Mouse (Mus musculus) cerebellum, postnatal 10 days (tissue): ENCODE data around the gene Sephs1.

Experiments used
- DNase-seq, 2 experiments: peaks; one replicate each; pipeline ENCODE4 v3.0.0; 2021; ENCODE audit warnings: mixed read lengths in 2 of 2

Sephs1 gene

GRCm38 (mm10) chr2:4881350-4882248, at the start of gene Sephs1:
Gene Sephs1 (plus strand): TSS chr2:4881564.
- DNase-seq, result peak; percentile 95 to 96

DNA sequence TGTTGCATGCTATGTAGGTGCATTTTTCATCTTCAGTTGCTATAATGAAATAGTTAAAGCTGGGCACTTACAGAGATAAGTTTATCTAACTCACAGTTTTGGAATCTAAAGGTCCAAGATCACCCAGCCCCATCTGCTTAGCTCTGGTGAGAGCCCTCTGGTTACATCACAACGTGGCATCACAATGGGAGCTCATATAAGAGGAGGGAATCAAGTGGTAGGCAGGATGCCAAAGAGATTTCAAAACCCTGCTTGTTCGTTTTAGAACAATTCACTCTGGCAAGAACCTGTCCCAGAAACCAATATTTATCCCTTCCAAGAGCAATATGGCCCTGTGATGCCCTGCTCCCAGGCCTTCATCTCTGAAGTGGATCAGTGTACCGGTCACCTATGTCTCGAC, 49.2 kb upstream of the Sephs1 start:
- DNase-seq, result no peak

GRCm38 (mm10) chr2:4849449-4849848, 31.9 kb upstream of the Sephs1 start:
- DNase-seq, result no peak

- no peak for DNase-seq
Observed at GRCm38 (mm10) chr2:4857186-4857585, 24.2 kb upstream of the Sephs1 start.

DNA sequence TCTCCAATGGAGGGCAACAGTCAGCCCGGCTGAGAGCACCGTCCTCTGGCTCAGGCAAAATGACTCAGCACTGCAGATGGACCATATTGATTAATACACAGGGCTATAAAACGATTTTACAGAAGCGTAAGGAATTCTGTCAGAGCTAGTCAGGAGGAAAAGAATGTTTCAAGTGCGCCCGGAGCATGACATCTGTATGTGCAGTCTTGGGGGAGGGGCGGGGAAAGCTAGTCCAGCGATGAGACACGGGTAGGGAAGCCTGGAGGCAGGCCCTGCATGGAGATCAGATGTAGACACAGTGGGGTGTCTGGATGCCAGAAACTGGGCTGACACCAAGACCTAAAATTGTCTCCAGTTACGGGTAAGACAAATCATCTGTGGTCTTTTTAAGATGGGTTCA, 23.2 kb upstream of the Sephs1 start:
- DNase-seq, result peak; percentile 19 to 31

GRCm38 (mm10) chr2:4864008-4864816, 17.2 kb upstream of the Sephs1 start:
- DNase-seq, result peak; percentile 87 to 93

GRCm38 (mm10) chr2:4864817-4865296, 16.5 kb upstream of the Sephs1 start:
- DNase-seq, result no peak

- no peak for DNase-seq
Observed at GRCm38 (mm10) chr2:4868028-4868725, 13.2 kb upstream of the Sephs1 start.

DNA sequence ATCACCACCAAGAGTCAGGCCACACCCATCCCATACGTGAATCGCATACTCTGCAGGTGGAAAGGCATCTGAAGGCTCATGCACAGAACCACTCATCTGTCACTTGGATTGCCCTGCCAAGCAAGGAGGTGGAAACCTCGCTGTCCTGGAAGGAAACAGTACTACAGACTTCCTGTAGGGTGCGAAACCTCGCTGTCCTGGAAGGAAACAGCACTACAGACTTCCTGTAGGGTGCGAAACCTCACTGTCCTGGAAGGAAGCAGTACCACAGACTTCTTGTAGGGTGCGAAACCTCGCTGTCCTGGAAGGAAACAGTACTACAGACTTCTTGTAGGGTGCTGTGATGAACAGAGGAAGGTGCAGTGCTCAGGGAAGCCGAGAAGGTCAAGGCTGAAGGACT, 8.6 kb upstream of the Sephs1 start:
- DNase-seq, result no peak

DNA sequence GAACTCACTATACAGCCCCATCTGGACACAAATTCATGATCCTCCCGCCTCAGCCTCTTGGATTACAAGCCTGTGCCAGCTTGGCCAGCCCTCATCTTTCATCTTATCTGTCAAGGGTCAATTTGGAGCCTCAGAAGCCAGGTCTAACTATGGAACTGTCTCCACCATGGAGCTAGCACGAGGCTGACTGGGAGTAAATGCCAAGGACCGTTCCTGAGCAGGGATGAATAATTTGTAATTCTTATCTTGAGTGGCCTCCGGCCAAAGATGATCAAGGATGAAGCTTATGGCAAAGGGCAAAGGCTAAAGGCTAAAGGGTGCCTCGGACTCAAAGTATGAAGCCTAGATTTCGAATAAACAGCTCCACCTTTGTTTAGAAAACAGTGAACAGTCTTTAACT, 8.0 kb upstream of the Sephs1 start:
- DNase-seq, result no peak

GRCm38 (mm10) chr2:4875090-4875489, 6.3 kb upstream of the Sephs1 start:
- no peak for DNase-seq

DNA sequence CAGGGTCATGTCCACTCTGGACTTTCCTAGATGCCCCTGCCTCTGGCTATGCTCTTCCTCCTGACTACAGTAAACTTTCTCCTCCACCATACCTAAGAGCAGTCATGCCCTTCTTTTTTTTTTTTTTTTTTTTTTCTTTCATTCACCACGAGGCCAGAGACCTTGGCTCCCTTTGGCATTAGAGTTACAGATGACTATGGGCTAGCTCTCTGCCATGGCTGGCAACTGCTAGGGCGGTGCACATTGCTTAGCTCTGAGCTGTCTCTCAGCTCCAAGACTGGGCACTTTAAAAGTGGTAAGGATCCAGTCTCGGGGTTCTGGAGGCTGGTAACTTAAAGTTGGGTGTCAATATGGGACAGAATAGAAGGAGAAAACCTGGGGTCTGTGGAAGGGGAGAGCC, 5.2 kb upstream of the Sephs1 start:
- DNase-seq, result no peak

GRCm38 (mm10) chr2:4880737-4881349, 521 bp upstream of the Sephs1 start:
- no peak for DNase-seq

- DNase-seq, result peak; percentile 82 to 86
Observed at GRCm38 (mm10) chr2:4882249-4882791, 956 bp downstream of the Sephs1 start.

DNA sequence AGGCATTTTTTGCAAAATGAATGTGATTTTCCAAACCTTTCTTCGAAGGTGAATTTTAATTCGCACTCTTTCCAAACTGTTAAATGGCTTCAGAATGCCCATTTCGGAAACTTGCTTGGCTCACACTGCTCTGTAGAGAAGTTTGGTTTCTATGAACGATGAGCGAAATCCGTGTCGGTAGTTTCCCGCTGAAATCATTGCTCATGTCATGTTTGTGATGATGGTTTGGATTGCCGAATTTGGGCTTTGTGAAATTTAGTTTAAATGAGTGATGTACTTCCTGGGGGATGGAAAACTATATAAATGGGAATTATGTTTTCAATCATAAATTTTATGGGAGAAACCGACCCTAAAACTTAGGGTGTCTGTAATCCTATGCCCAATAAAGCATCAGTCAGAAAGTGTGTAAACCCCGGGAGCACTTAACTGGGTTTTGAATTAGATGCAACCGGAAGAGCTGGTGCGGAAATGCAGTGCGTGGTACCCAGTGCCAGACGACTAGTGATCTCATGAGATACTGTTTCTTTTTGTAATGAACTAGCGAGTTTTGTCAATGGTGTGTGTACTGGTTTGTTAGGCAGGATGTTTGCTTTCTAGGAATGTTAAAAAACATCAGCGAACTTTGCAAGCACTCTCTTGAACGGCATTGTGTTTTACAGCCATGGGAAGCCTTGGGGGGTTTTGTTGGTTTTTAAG, 1.8 kb downstream of the Sephs1 start:
- no peak for DNase-seq

- DNase-seq, result no peak
Observed at GRCm38 (mm10) chr2:4886896-4887295, 5.5 kb downstream of the Sephs1 start.

DNA sequence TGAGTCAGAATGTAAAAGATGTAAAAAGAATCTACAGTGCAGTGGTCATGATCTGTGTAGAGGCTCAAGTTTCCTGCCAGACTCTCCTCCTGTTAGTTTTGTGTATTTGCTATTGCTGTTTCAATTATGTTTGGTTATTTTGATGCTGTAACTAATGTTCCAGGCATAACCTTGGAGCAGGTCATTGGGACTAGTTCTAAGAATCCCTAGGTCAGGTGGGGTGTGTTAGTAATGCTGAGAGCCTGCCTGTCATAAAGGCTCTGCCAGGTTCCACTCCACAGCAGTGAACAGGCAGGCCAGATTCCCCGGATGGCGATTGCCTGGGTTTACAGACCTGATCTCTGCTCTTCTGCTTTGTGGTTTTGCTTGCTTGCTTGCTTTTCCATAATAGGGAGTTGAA, 14.2 kb downstream of the Sephs1 start:
- no peak for DNase-seq

DNA sequence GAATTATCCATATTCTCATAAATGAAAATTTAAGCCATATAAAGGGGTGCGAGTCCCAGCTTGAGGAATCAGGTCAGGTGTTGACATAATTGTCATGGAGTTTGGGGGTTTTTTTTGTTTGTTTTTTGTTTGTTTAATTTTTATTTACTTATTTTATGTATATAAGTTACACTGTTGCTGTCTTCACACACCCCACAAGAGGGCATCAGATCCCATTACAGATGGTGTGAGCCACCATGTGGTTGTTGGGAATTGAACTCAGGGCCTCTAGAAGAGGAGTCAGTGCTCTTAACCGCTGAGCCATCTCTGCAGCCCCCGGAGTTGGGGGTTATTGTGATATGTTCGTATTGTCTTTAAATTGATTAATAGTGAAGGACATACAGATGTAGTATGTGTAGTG, 15.6 kb downstream of the Sephs1 start:
- DNase-seq, result no peak

GRCm38 (mm10) chr2:4900624-4901023, 19.3 kb downstream of the Sephs1 start:
- DNase-seq, result no peak

DNA sequence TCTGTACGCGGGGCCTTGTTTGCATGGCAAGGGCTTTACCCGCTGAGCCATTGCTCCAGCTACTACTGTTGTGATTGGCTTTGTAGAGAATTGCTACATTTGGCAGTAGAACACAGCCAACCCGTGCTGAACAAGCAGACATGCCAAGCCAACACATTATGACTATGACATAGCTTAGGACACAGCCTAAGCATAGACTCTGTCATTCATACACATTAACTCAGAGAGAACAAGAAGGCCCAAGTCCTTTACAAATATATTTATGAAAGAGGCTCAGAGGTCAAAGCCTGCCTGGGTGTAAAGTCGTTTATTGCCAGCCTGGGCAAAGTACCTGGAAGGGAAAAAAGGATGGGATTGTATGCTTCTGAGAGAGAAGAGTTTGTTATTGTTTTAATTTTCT, 21.0 kb downstream of the Sephs1 start:
- no peak for DNase-seq

GRCm38 (mm10) chr2:4907120-4907519, 25.8 kb downstream of the Sephs1 start:
- no peak for DNase-seq

DNA sequence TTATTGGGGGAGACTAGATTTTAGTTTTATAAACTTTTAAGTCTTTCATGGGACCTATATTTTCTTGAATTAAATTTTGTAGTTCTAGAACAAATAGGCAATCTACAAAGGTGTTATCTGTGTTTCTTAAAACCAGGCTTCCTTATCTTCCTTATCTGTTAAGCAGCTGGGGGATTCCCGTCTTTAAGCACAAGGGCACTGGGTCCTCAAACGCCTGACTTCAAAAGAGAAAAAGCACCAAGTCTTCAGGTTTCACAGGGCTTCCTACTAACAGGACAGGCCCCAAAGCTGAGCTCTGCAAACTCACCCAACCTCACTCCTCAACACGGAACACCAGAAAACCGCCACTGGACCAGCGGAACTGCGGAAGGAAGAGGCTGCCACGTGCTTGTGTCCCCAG, 26.6 kb downstream of the Sephs1 start:
- no peak for DNase-seq
